Mouse (Mus musculus) induced T-regulatory cell, adult 2 months (primary cell): ENCODE results near the gene Brms1.

ENCODE experiments used
- DNase-seq: peaks from one replicate; pipeline ENCODE4 v3.0.0-alpha.2; 2012; ENCODE audit warnings: low read depth

The Brms1 gene

GRCm38 (mm10) chr19:5092083-5092482 lies 50.9 kb downstream of the Brms1 start:
- DNase-seq: no peak

- no peak for DNase-seq
Measured at GRCm38 (mm10) chr19:5093481-5094242, 52.5 kb downstream of the Brms1 start.

- DNase-seq: peak; percentile 91
Measured at GRCm38 (mm10) chr19:5094243-5094632, 53.1 kb downstream of the Brms1 start.

- DNase-seq: peak; percentile 29
Measured at GRCm38 (mm10) chr19:5094746-5095417, 53.7 kb downstream of the Brms1 start.

- DNase-seq: peak; percentile 64
Measured at GRCm38 (mm10) chr19:5095887-5096474, 54.8 kb downstream of the Brms1 start.

- peak; percentile 40 for DNase-seq
Measured at GRCm38 (mm10) chr19:5097521-5098362, 56.6 kb downstream of the Brms1 start.

- DNase-seq: peak; percentile 73
Measured at GRCm38 (mm10) chr19:5098363-5099143, 57.4 kb downstream of the Brms1 start, which contains the start of gene Cnih2. Cnih2 (minus strand) TSS chr19:5098521.
